8 mouse cellular contexts compared by ENCODE assay signal in genomic region chr17:84790043-84790442, GRCm38 (mm10). TPM values are rescaled to one million over a fixed set of nuclear protein-coding genes. Genes with fewer than 3 reads are reported as not detected.
A peak's percentile ranks its signal among the peaks of the same experiment; 100 is the strongest.
DNase-seq lines count a peak whose midpoint lies in the region; ATAC-seq and TF ChIP-seq lines count a peak whose summit lies in the region.

No protein-coding gene starts in this region.

- no peaks in the 10 kb centered on the region for H3K9me3 ChIP-seq in forebrain, postnatal 0 days (ENCODE audit: low read length)
- H3K9me3 ChIP-seq in limb, embryonic 14.5 days (ENCODE audit: control insufficient read depth, low read length): no peaks in the 10 kb centered on the region
- no peaks in the 10 kb centered on the region for H3K9me3 ChIP-seq in neural tube, embryonic 12.5 days

- H3K4me3 ChIP-seq in forebrain, postnatal 0 days (ENCODE audit: low read depth, low read length): peak overlapping the region; percentile 96
- H3K4me3 ChIP-seq in limb, embryonic 14.5 days (replicated peaks; ENCODE audit: low read length): peak overlapping the region; percentile 100
- peak overlapping the region; percentile 98 for H3K4me3 ChIP-seq in neural tube, embryonic 12.5 days

- H3K27me3 ChIP-seq in forebrain, postnatal 0 days (ENCODE audit: insufficient read depth, low read length): no peaks in the 10 kb centered on the region
- no peaks in the 10 kb centered on the region for H3K27me3 ChIP-seq in limb, embryonic 14.5 days (ENCODE audit: control insufficient read depth, insufficient read depth, low read length)
- no peaks in the 10 kb centered on the region for H3K27me3 ChIP-seq in neural tube, embryonic 12.5 days (replicated peaks)

- no peak for TF ChIP-seq CTCF in forebrain, postnatal 0 days (IDR thresholded peaks at IDR 0.05; ENCODE audit: low read depth)

- TF ChIP-seq POLR2A in limb, embryonic 14.5 days (IDR thresholded peaks at IDR 0.05; ENCODE audit: borderline replicate concordance, extremely low read depth, insufficient read depth, insufficient read length): no peak

- H3K9ac ChIP-seq in forebrain, postnatal 0 days: peak overlapping the region; percentile 72
- H3K9ac ChIP-seq in limb, embryonic 14.5 days (ENCODE audit: low read depth, low read length, severe bottlenecking): peak overlapping the region; percentile 86
- H3K9ac ChIP-seq in neural tube, embryonic 12.5 days: peak overlapping the region; percentile 91

- peaks cover 17% of the 10 kb centered on the region for H3K4me1 ChIP-seq in forebrain, postnatal 0 days (ENCODE audit: insufficient read depth)
- peaks cover 7% of the 10 kb centered on the region for H3K4me1 ChIP-seq in limb, embryonic 14.5 days (ENCODE audit: control insufficient read depth, insufficient read depth, low read length)
- H3K4me1 ChIP-seq in neural tube, embryonic 12.5 days: peaks cover 9% of the 10 kb centered on the region

- DNase-seq in cerebellum, adult 11-12 months: peak; percentile 65
- no peak for DNase-seq in cerebellum, postnatal 10 days
- peak; percentile 5 for DNase-seq in right cerebral cortex, adult 18-20 months
- DNase-seq in right cerebral cortex, postnatal 14 days: no peak
- DNase-seq in forebrain, postnatal 0 days: peak; percentile 3
- no peak for DNase-seq in limb, embryonic 14.5 days (ENCODE audit: low spot score)
- no peak for DNase-seq in left cerebral cortex, postnatal 25 days (ENCODE audit: low spot score in 2 of 2)

- 0 out of 2 replicates have a peak, but pooled peaks cover 5% of the 10 kb centered on the region for H3K36me3 ChIP-seq in forebrain, postnatal 0 days (ENCODE audit: insufficient read depth)
- H3K36me3 ChIP-seq in limb, embryonic 14.5 days (ENCODE audit: control insufficient read depth, insufficient read depth, low read length): no peaks in the 10 kb centered on the region
- H3K36me3 ChIP-seq in neural tube, embryonic 12.5 days: peaks cover 2% of the 10 kb centered on the region; the same call in 1 of the 2 replicates

- peak overlapping the region; percentile 90 for H3K4me2 ChIP-seq in forebrain, postnatal 0 days (ENCODE audit: low read depth)
- H3K4me2 ChIP-seq in limb, embryonic 14.5 days (replicated peaks; ENCODE audit: low read depth, low read length, severe bottlenecking): peak overlapping the region; percentile 80
- peak overlapping the region; percentile 84 for H3K4me2 ChIP-seq in neural tube, embryonic 12.5 days (replicated peaks)

- intact Hi-C loops in left cerebral cortex, postnatal 25 days (cut with DNase I): loop anchor here (2.0 to 5.0 kb wide), 2 partner anchors 87 to 301 kb away; partner anchors contain the start of genes Camkmt and Prepl

- ATAC-seq in forebrain, postnatal 0 days: no peak; the same call in none of the 2 replicates
- ATAC-seq in limb, embryonic 14.5 days (ENCODE audit: low FRiP score, low read depth): 0 out of 2 replicates have a peak, but pooled peaks have one; percentile 2
- ATAC-seq in neural tube, embryonic 12.5 days (ENCODE audit: low FRiP score, low read depth): 0 out of 2 replicates have a peak, but pooled peaks have one; percentile 0

- WGBS in forebrain, postnatal 0 days: under 1% methylated on average over 22 of the region's 22 CpGs
- 0% methylated on average over 18 of the region's 22 CpGs for WGBS in limb, embryonic 14.5 days
- WGBS in neural tube, embryonic 12.5 days: under 1% methylated on average over 22 of the region's 22 CpGs

- H3K27ac ChIP-seq in forebrain, postnatal 0 days (ENCODE audit: low read depth, low read length): peak overlapping the region; percentile 82
- H3K27ac ChIP-seq in limb, embryonic 14.5 days (replicated peaks; ENCODE audit: low read depth, low read length): no peak overlapping the region
- H3K27ac ChIP-seq in neural tube, embryonic 12.5 days: no peak overlapping the region

RNA-seq across cellular contexts. Expression of gene Lrpprc, which starts 0.5 kb away (rescaled TPM):
- 66.9 and 76.7 TPM in 2 replicates for total RNA-seq in forebrain, postnatal 0 days (2014; rRNA removed)
- 25.7 and 36.7 TPM in 2 replicates for polyA plus RNA-seq in forebrain, postnatal 0 days (2015; fragmentation: Nextera tagmentation; extraction: Ambion mirVana)
- 15.8 and 22.3 TPM in 2 replicates for polyA plus RNA-seq in limb, embryonic 14.5 days (2012; rRNA removed)
- polyA plus RNA-seq in limb, embryonic 14.5 days (2014; fragmentation: Nextera tagmentation; extraction: Ambion mirVana): 35.5 and 38.5 TPM in 2 replicates
- polyA plus RNA-seq in neural tube, embryonic 12.5 days (2016; fragmentation: Nextera tagmentation; extraction: Ambion mirVana): 49.0 and 52.9 TPM in 2 replicates
- total RNA-seq in left cerebral cortex, postnatal 25 days (2021): 10 to 100 TPM; 60.1 TPM

Comparison
In these comparisons a context has a peak if more than half of its experiments do, and no peak if none do; other contexts are left out.
1. DNase-seq: peak in cerebellum, adult 11-12 months (single experiment), right cerebral cortex, adult 18-20 months (single experiment) and forebrain, postnatal 0 days (single experiment); none in cerebellum, postnatal 10 days (0 of 2), right cerebral cortex, postnatal 14 days (single experiment), limb, embryonic 14.5 days (single experiment) and left cerebral cortex, postnatal 25 days (0 of 2).
2. Peak in every context shown above with its lines, with median percentiles within 50 percentile points of each other: H3K4me2 ChIP-seq, H3K4me3 ChIP-seq and H3K9ac ChIP-seq.